Mouse (Mus musculus): ENCODE results near the gene Fxyd1. TPM values are rescaled to one million over a fixed set of nuclear protein-coding genes. Genes with fewer than 3 reads are reported as not detected.
A peak's percentile ranks its signal among the peaks of the same experiment; 100 is the strongest.

Gene Fxyd1
- total and polyA plus RNA-seq, 3 experiments = 839 to 1,851 (median 985) TPM

GRCm38 (mm10) chr7:31076492-31076891 lies 19.5 kb upstream of the Fxyd1 start, which contains the start of gene Fxyd3:
TSS of gene Fxyd3 (minus strand) at chr7:31076704.
- Histone ChIP-seq H3K79me2 (replicated peaks; ENCODE audit: control insufficient read depth, insufficient read depth, low read length) (no peaks in the 10 kb centered on the region), H3K27me3 (ENCODE audit: control insufficient read depth, insufficient read depth, low read length) (no peaks in the 10 kb centered on the region), H3K9ac (ENCODE audit: low read depth, low read length) (no peak within 1 kb of the TSS), H3K36me3 (ENCODE audit: control insufficient read depth, insufficient read depth, low read length) (no peaks in the 10 kb centered on the region), H3K4me3 (no peak within 1 kb of the TSS), H3K4me1 (ENCODE audit: control insufficient read depth, insufficient read depth, low read length) (no peaks in the 10 kb centered on the region), H3K27ac (no peak within 1 kb of the TSS)
- WGBS = 63% methylated on average over 5 of the region's 5 CpGs
- DNase-seq = no peak
- intact Hi-C loops (cut with DNase I) = no loop called here
- no peak for TF ChIP-seq EP300 (IDR thresholded peaks at IDR 0.05; ENCODE audit: insufficient read depth, low read depth, low read length)
- TF ChIP-seq POLR2A (IDR thresholded peaks at IDR 0.05; ENCODE audit: insufficient read depth, low read depth, low read length) = no peak
- TF ChIP-seq CTCF (IDR thresholded peaks at IDR 0.05) = no peak

GRCm38 (mm10) chr7:31074713-31075069 lies 17.7 kb upstream of the Fxyd1 start:
- H3K27ac ChIP-seq = no peak overlapping the region
- WGBS = 57% methylated on average over 5 of the region's 5 CpGs
- intact Hi-C loops (cut with DNase I) = no loop called here
- H3K27me3 ChIP-seq (ENCODE audit: control insufficient read depth, insufficient read depth, low read length) = no peaks in the 10 kb centered on the region
- H3K79me2 ChIP-seq (replicated peaks; ENCODE audit: control insufficient read depth, insufficient read depth, low read length) = no peaks in the 10 kb centered on the region
- no peaks in the 10 kb centered on the region for H3K36me3 ChIP-seq (ENCODE audit: control insufficient read depth, insufficient read depth, low read length)
- DNase-seq = no peak
- no peak overlapping the region for H3K4me3 ChIP-seq
- H3K9ac ChIP-seq (ENCODE audit: low read depth, low read length) = no peak overlapping the region
- TF ChIP-seq POLR2A (IDR thresholded peaks at IDR 0.05; ENCODE audit: insufficient read depth, low read depth, low read length) = no peak
- TF ChIP-seq EP300 (IDR thresholded peaks at IDR 0.05; ENCODE audit: insufficient read depth, low read depth, low read length) = no peak
- TF ChIP-seq CTCF (IDR thresholded peaks at IDR 0.05) = no peak
- H3K4me1 ChIP-seq (ENCODE audit: control insufficient read depth, insufficient read depth, low read length) = no peaks in the 10 kb centered on the region

GRCm38 (mm10) chr7:31074061-31074712 lies 17.2 kb upstream of the Fxyd1 start:
- Histone ChIP-seq H3K27me3 (ENCODE audit: control insufficient read depth, insufficient read depth, low read length) (no peaks in the 10 kb centered on the region), H3K36me3 (ENCODE audit: control insufficient read depth, insufficient read depth, low read length) (no peaks in the 10 kb centered on the region), H3K4me3 (no peak overlapping the region), H3K9ac (ENCODE audit: low read depth, low read length) (no peak overlapping the region), H3K4me1 (ENCODE audit: control insufficient read depth, insufficient read depth, low read length) (no peaks in the 10 kb centered on the region), H3K27ac (no peak overlapping the region), H3K79me2 (replicated peaks; ENCODE audit: control insufficient read depth, insufficient read depth, low read length) (no peaks in the 10 kb centered on the region)
- no peak for TF ChIP-seq CTCF (IDR thresholded peaks at IDR 0.05)
- no peak for TF ChIP-seq EP300 (IDR thresholded peaks at IDR 0.05; ENCODE audit: insufficient read depth, low read depth, low read length)
- no peak for TF ChIP-seq POLR2A (IDR thresholded peaks at IDR 0.05; ENCODE audit: insufficient read depth, low read depth, low read length)
- DNase-seq = peak in 1 of 2 experiments; percentile 56
- intact Hi-C loops (cut with DNase I) = no loop called here
- WGBS = 41% methylated on average over 7 of the region's 7 CpGs

GRCm38 (mm10) chr7:31073546-31073945 lies 16.5 kb upstream of the Fxyd1 start:
- no peak for DNase-seq
- no peaks in the 10 kb centered on the region for H3K79me2 ChIP-seq (replicated peaks; ENCODE audit: control insufficient read depth, insufficient read depth, low read length)
- intact Hi-C loops (cut with DNase I) = no loop called here
- no peaks in the 10 kb centered on the region for H3K36me3 ChIP-seq (ENCODE audit: control insufficient read depth, insufficient read depth, low read length)
- TF ChIP-seq POLR2A (IDR thresholded peaks at IDR 0.05; ENCODE audit: insufficient read depth, low read depth, low read length) = no peak
- H3K27ac ChIP-seq = no peak overlapping the region
- H3K4me3 ChIP-seq = no peak overlapping the region
- no peaks in the 10 kb centered on the region for H3K27me3 ChIP-seq (ENCODE audit: control insufficient read depth, insufficient read depth, low read length)
- H3K4me1 ChIP-seq (ENCODE audit: control insufficient read depth, insufficient read depth, low read length) = no peaks in the 10 kb centered on the region
- no peak overlapping the region for H3K9ac ChIP-seq (ENCODE audit: low read depth, low read length)

- no peak overlapping the region for H3K27ac ChIP-seq
- no peak for DNase-seq
These were observed 15.3 kb upstream of the Fxyd1 start for GRCm38 (mm10) chr7:31072326-31072725.

DNA sequence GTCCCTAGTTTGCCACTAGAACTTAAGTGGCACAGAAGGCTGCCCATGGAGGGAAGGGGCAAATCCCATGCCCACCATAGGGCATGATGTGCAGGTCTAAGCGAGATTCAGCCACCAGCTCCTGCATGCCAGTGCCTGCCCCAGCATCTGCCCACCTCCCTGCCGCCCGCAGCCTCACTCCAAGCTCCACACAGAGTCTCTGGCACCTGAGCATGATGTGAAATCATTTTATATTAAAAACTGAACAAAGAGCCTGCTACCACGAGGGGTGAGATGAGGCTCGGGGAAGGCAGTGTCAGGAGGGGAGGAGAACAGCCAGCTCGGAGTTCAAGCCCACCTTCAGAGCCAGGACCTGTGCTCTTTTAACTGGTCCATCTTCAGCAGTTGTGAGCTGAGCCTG lies 13.3 kb upstream of the Fxyd1 start:
- 68% methylated on average over 6 of the region's 6 CpGs for WGBS
- no peak for TF ChIP-seq EP300 (IDR thresholded peaks at IDR 0.05; ENCODE audit: insufficient read depth, low read depth, low read length)
- TF ChIP-seq CTCF (IDR thresholded peaks at IDR 0.05) = no peak
- no peak for TF ChIP-seq POLR2A (IDR thresholded peaks at IDR 0.05; ENCODE audit: insufficient read depth, low read depth, low read length)
- no peak overlapping the region for H3K9ac ChIP-seq (ENCODE audit: low read depth, low read length)

More at GRCm38 (mm10) chr7:31072326-31072725, 15.3 kb upstream of the Fxyd1 start:
- H3K79me2 ChIP-seq (replicated peaks; ENCODE audit: control insufficient read depth, insufficient read depth, low read length) = no peaks in the 10 kb centered on the region
- no peaks in the 10 kb centered on the region for H3K27me3 ChIP-seq (ENCODE audit: control insufficient read depth, insufficient read depth, low read length)
- H3K4me3 ChIP-seq = no peak overlapping the region
- no peaks in the 10 kb centered on the region for H3K4me1 ChIP-seq (ENCODE audit: control insufficient read depth, insufficient read depth, low read length)
- TF ChIP-seq EP300 (IDR thresholded peaks at IDR 0.05; ENCODE audit: insufficient read depth, low read depth, low read length) = no peak
- no peak for TF ChIP-seq POLR2A (IDR thresholded peaks at IDR 0.05; ENCODE audit: insufficient read depth, low read depth, low read length)
- TF ChIP-seq CTCF (IDR thresholded peaks at IDR 0.05) = no peak
- intact Hi-C loops (cut with DNase I) = no loop called here
- no peak overlapping the region for H3K9ac ChIP-seq (ENCODE audit: low read depth, low read length)
- WGBS = 56% methylated on average over 9 of the region's 9 CpGs
- H3K36me3 ChIP-seq (ENCODE audit: control insufficient read depth, insufficient read depth, low read length) = no peaks in the 10 kb centered on the region

More for the DNA sequence above, 13.3 kb upstream of the Fxyd1 start:
- Histone ChIP-seq H3K27ac (no peak overlapping the region), H3K27me3 (ENCODE audit: control insufficient read depth, insufficient read depth, low read length) (no peaks in the 10 kb centered on the region), H3K4me1 (ENCODE audit: control insufficient read depth, insufficient read depth, low read length) (no peaks in the 10 kb centered on the region), H3K79me2 (replicated peaks; ENCODE audit: control insufficient read depth, insufficient read depth, low read length) (no peaks in the 10 kb centered on the region), H3K36me3 (ENCODE audit: control insufficient read depth, insufficient read depth, low read length) (no peaks in the 10 kb centered on the region), H3K4me3 (no peak overlapping the region)
- intact Hi-C loops (cut with DNase I) = no loop called here
- no peak for DNase-seq
